Mouse (Mus musculus) megakaryocyte, embryonic 14.5 days (primary cell): ENCODE data around the gene Sgtb.

Experiments
- FLI1 ChIP-seq: IDR thresholded peaks from 2 replicates; pipeline ENCODE4 v1.6.1; 2012; ENCODE audit warnings: low read length, inconsistent platforms, mixed read lengths
- GATA1 ChIP-seq: IDR thresholded peaks from 3 replicates; pipeline ENCODE4 v1.6.1; 2012; ENCODE audit warnings: mixed read lengths, low read length, inconsistent platforms, borderline replicate concordance

DNA sequence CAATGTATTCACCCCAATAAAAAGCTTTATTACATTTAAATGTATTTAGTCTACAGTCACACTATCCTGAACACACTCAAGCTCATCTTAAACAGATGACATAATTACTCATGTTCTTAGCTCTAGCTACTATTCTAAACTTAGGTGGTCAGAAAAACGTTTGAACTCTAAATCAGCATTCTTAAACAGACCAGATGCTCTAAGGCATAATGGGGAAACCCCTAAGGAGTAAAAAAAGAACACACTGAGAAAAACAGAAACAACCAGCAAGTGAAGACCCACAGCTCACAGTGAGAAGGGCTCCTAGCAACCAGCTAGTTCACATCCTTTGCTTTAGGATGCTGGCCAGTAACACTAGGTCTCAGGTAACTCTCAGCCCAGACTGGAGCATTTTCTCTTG, 17.8 kb upstream of the Sgtb start:
- TF ChIP-seq FLI1 (no peak), GATA1 (no peak)
